Mouse (Mus musculus) CD4-positive helper T cell, adult 2 months (primary cell): ENCODE measurements around the gene 1700008O03Rik.

Experiments used
- DNase-seq: peaks from one replicate; pipeline ENCODE4 v3.0.0-alpha.2; 2012; ENCODE audit warnings: low read depth, missing footprints, low spot score

1700008O03Rik gene

GRCm38 (mm10) chr7:44375793-44376192, 9.8 kb downstream of the 1700008O03Rik start:
- no peak for DNase-seq

GRCm38 (mm10) chr7:44375207-44375606, 10.4 kb downstream of the 1700008O03Rik start:
- DNase-seq = no peak

GRCm38 (mm10) chr7:44374756-44375155, 10.9 kb downstream of the 1700008O03Rik start:
- DNase-seq = no peak

GRCm38 (mm10) chr7:44373889-44374652, 11.5 kb downstream of the 1700008O03Rik start:
- peak; percentile 84 for DNase-seq

- DNase-seq = no peak
Measured at GRCm38 (mm10) chr7:44373460-44373859, 12.2 kb downstream of the 1700008O03Rik start.

GRCm38 (mm10) chr7:44372678-44373077, 12.9 kb downstream of the 1700008O03Rik start:
- no peak for DNase-seq

- peak; percentile 38 for DNase-seq
Measured at GRCm38 (mm10) chr7:44360792-44361301, 24.8 kb downstream of the 1700008O03Rik start.

- DNase-seq = peak; percentile 91
Measured at GRCm38 (mm10) chr7:44359908-44360672, 25.5 kb downstream of the 1700008O03Rik start.

GRCm38 (mm10) chr7:44358886-44359654, 26.6 kb downstream of the 1700008O03Rik start:
- no peak for DNase-seq

- no peak for DNase-seq
Measured at GRCm38 (mm10) chr7:44358012-44358411, 27.6 kb downstream of the 1700008O03Rik start.

GRCm38 (mm10) chr7:44357531-44357930, 28.1 kb downstream of the 1700008O03Rik start:
- DNase-seq = no peak

- DNase-seq = no peak
Measured at GRCm38 (mm10) chr7:44356590-44357481, 28.8 kb downstream of the 1700008O03Rik start.

GRCm38 (mm10) chr7:44355411-44355810, 30.2 kb downstream of the 1700008O03Rik start:
- DNase-seq = no peak

- no peak for DNase-seq
Measured at GRCm38 (mm10) chr7:44353601-44354340, 31.8 kb downstream of the 1700008O03Rik start.

GRCm38 (mm10) chr7:44352750-44353600, 32.6 kb downstream of the 1700008O03Rik start:
- no peak for DNase-seq

- DNase-seq = no peak
Measured at GRCm38 (mm10) chr7:44351881-44352749, 33.5 kb downstream of the 1700008O03Rik start.

- peak; percentile 78 for DNase-seq
Measured at GRCm38 (mm10) chr7:44350957-44351711, 34.5 kb downstream of the 1700008O03Rik start.
